Mouse (Mus musculus) layer of hippocampus, postnatal 10 days (tissue): Measurements from ENCODE around the gene Gm17555. TPM values are rescaled to one million over a fixed set of nuclear protein-coding genes. Genes with fewer than 3 reads are reported as not detected.
"Not testable (repeated sequence)": the region's sequence is repeated elsewhere in the genome, so short reads cannot be mapped to it uniquely, and the experiment has no call there.

ENCODE experiments used
- DNase-seq, 2 experiments: peaks; one replicate each; pipeline ENCODE4 v3.0.0; 2021; ENCODE audit warnings: low spot score in 2 of 2
- long read RNA-seq: library from polyadenylated mRNA; stranded (forward); transcript quantifications from one replicate; pipeline ENCODE4 v2.0.0, GENCODE M21; 2023
- total RNA-seq, 2 experiments: library from RNA; stranded (reverse); gene quantifications; 2 replicates each; pipeline ENCODE4 v1.2.3; 2021

Gm17555 gene
- total RNA-seq: not detected
- long read RNA-seq: 0 reads

DNA sequence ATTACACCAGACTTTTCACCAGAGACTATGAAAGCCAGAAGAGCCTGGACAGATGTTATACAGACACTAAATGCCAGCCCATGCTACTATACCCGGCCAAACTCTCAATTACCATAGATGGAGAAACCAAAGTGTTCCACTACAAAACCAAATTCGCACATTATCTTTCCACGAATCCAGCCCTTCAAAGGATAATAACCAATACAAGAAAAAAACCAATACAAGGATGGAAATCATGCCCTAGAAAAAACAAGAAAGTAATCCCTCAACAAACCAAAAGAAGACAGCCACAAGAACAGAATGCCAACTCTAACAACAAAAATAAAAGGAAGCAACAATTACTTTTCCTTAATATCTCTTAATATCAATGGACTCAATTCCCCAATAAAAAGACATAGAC lies at the start of gene Gm17555:
Gene Gm17555 (plus strand): TSS at position 301 of the 400 bp plus-strand sequence.
- not testable (repeated sequence) for DNase-seq

DNA sequence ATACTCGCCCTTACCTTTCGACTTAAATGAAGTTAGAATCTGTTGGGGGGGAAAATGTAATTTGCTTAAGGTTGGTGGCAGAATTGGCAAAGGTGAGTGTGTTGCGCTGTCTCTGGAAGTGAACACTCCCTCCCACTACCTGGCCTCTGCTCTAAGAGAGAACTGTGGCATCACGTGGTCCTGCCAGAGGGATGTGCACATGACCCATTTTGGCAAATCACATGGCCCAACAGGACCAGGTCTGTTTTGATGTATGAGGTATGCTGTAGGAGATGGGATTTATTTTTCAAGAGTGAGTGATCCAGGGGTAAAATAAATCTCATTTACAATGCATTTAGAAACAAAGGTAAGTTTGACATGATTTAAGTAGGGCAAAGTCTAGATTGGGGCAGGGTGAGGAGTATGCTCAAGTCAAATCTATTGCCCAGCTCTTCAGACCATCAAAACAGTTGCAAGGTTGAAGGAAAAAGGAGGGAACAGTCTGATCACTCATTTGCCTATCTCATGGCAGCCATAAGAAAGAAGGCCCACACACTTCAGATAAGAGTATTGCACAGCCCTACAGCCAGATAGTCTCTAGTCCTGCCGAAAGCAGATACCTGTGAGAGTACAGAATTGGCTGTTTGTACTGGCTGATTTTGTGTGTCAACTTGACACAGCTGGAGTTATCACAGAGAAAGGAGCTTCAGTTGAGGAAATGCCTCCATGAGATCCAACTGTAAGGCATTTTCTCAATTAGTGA lies 49.5 kb upstream of the Gm17555 start:
- DNase-seq: no peak

DNA sequence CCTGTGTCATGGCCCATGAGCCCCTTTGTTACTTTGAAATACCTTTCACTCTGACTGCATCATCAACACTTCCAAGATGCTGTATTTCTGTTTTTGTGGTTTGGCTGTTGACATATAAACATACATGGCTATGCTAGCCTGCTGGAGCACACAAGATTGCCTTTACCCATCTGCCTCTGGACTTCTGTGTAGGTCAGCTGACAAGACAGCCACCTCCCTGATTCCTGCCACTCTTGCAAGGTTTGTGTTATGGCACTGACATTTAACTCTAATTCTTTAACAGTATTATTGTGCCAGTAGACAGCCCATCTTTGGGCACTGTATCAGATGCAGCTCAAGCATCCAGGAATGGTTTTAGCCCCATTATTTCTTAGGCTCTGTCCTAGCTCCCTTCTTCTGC lies 48.6 kb upstream of the Gm17555 start:
- DNase-seq: no peak

DNA sequence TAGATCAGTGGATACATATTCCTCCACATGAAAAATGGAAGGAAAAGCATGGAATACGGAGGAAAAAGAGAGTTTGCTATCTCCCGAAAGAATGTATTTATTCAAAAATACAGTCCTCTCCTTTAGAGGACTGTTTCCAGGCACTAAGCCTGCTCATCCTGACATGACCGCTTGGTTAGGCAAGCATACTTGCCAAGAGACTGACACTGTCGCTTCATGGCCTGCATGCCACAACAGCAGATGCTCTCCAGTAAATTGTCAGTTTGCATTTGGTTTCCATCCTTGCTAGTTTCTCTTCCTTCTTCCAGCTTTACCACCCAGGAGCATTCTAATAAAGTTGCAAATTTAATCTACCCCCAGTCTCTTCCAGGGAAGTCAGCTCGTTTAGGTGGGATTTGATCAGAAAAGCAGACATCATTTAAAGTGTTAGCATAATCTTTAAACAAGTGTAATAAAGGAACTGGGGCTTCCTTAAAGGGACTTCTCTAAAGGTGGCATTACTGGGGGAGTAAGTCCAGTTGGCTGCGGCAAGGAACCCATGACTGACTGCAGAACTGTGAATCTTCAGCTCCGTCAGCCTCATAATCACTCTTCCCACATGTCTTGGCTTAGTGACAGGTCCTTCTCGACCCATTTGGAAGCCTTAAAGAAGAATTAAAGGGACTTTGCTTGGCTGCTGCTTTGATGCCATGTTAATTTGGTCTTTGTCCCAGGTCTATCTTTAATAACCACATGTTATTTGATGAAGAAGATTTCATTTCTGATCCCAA lies 47.9 kb upstream of the Gm17555 start:
- no peak for DNase-seq

DNA sequence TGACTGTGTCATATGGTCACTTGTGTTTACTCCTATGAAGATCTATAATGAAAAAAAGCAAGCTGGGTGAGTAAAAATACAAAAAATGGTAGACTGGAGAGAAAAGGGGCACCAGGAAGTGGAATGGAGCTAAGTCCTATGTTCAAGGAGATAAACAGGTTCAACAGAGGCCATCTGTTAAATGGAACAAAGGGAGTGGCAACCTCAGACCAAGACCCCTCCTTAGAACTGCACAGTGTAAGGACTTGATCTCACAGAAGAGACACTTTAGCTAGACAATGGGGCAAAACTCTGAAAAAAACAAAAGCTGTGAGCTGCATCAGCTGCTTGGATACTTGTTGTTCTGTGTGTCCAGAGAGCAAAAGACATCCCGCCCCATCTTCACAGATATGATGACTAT lies 43.5 kb upstream of the Gm17555 start:
- DNase-seq: no peak

DNA sequence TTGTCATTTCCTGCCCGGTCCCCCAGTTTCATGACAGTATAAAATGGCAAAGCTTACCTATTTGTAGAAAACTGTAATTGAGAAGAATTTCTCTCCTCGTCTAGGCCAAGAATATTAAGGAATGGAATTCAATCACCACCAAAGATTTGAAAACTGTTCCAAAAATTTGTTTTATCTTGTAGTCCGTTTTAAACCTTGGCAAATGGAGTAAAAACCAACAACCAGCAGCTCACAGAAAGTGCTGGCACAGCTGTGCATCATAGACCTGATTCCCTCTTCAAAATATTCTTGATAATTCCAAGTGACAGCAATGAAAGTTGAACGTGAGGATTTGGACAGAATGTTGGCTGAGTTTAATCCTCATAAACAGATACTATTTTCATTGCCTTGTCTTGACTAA lies 23.6 kb upstream of the Gm17555 start:
- no peak for DNase-seq

DNA sequence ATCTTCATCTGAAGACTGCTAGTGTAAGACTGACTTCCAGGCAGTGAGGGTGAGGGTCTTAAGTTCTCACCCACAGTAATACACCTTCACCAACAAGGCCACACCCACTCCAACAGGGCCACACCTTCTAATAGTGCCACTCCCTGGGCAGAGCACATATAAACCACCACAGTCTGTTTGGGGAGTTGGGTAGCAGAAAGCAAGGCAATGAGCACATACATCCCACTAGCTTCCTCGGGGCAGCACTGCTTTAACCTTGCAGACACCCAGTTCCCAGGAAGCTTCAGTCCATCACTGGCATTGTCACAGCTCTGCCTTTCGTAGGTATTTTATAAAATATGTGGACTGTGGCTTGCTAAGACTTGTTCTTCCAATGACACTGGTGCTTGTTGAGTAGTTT lies 22.8 kb upstream of the Gm17555 start:
- no peak for DNase-seq

DNA sequence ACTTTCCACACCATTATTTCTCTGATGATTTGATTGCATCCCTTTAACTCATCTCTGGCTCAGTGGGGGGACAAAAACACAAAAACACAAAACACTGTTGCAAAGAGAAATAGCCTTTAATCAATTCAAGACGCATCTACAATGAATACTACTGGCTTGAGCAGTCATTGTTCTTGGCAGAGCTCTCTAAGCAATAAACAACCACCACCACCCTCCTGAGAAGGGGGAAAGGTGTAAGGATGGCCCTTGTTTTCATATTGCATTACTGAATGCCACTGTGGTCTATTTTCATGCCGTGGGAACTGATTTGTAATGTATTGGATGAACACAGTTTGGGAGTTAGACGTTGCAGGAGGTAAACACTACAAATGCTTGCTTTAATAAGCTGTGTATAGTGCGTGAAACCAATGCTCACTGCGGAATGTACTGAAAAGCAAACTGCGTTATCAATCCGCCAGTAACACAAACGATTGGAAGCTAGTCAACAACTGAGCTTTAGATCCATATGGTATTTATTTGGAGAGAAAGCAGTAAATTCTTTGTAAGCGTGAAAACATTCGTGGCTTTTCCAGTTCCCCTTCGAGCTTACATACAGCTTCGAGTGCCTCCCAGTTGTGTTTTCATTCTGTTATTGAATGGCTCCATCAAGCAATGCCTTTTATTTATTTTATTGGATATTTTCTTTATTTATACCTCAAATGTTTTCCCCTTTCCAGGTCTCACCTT lies 19.1 kb upstream of the Gm17555 start:
- DNase-seq: no peak

DNA sequence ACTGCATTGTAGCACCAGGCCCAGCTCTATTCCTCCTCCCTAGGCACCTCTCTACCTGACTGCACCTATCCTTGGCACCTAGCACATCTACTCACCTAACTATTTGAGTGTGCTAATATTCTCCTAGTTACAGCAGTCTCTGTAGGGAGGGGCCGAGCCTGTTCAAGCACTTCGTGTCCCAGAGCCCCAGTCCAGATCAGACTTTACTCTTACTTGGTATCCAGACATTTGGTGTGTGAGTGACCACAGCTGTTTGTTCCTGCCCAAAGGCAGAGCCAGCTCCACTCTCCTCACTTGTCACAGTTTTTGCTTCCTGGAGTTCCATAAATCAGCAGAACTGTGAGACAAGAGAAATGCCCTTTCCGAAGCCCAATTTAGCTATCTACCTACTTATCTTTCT lies 15.9 kb upstream of the Gm17555 start:
- no peak for DNase-seq

DNA sequence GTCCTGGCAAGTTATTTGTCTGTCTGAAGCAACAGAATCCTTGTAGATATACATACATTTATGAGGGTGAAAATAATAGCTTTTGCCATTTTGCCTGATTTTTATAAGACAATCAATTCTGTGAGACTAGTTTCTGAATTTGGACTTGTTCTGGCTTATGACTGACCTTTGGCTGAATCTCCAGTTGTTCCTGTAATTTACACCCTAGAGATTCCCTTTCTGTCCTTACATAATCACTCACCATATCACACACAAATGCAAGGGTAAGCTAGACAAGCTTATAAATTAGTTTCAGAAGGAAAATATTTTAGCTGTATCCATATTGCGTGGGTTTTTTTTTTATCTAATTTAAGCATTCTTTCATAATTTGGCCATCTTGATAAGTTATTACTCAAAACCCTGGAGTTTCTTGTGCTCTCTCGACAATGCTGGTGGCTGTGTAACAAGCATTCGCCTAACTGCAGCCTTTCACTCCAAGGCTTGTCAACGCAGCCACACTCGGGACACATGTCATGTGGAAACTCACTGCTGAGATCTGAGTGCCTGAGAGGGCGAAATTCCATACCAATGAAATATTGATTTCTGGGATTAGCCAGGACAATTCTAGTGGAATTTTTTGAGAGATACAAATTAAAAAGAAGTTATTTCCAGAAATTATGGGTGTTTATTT lies 3.8 kb upstream of the Gm17555 start:
- no peak for DNase-seq

DNA sequence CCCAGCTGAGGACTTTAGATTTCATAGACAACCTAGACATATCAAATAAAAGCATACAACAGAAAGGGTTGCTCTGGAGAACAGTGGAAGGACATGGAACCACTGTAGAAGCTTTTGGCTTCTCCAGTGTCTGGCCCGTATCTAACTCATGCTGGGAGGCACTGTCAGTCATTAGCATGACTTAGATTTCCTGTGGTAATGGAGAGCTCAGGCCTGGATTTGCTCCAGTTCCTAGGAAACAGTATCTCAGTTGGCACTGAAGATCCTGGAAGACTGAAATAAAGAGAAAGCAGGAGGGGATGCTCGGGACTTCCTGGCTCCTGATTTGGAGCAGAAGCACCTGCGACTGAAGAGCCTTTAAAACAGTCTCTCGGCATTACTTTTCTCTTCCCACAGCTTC lies 12.7 kb downstream of the Gm17555 start:
- no peak for DNase-seq

DNA sequence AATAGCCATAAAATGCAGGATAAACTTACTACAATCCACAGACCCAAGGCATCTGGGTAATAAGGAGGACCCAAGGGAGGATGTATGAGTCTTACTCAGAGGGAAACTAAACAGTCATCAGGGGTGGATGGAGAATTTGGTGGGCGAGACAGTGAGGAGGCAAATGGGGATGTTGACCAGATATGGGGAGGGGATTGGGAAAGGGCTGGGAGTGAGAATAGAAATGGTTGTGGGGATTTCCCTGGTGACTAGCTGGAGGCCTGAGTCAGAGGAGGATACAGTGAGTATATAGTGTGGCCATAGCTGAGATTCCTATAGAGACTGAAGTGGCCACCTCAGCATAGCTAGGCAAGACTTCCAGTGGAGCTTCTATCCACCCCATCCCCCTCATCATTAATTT lies 16.8 kb downstream of the Gm17555 start:
- no peak for DNase-seq

DNA sequence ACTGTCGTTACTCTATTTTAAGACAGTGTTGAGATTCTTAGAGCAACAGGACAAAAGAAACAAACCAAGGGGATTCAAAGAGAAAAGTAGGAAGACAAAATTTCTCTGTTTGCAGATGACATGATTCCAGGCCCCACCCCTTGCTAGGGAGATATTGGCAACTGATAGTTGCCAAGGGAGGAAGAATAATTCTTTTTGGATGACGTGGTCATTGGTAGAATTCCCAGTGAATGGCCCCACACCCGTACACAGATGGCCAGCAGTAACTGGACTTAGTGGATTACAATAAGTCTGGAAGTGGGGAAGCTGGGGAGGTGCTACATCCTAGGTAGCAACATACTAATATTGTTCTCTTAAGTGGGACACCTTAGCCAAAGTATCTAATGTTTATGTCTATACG lies 22.0 kb downstream of the Gm17555 start:
- DNase-seq: no peak

DNA sequence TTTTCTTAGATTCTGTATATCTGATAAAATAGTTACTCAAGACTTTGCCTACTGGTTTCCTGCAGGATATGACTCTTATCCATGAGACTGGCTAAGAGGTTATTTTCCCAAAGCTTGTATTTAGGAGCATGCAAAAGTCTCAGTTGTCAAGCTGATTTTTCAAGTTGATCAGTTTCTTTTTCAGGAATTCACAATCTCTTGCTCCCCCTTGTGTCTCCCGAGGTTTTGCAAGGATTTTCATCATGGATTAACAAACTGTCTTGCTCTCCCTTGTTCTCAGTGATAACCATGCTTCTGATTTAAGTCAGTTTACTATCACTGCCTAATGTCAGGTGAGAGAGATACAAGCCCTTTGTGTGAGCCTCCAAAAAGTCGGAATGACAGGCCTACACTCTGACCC lies 30.5 kb downstream of the Gm17555 start:
- DNase-seq: peak; percentile 44 to 62

DNA sequence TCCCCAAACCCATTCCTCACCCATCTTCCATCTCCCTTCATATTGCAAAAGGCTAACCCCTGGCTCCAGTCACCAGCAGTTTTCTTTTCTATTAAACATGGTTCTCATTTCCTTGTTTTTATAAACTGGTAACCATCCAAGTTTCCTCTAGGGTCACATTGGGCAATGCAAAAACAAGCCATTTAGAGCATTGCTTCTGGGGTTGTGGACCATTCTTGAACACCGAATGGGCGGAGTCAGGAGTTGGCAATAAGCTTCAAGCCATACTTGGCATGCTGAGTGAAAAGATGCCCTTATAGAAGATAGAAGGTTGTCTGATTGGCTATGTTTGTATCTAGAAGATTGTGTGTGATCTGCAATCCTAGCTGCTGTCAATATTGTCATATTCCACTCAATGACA lies 33.6 kb downstream of the Gm17555 start:
- DNase-seq: no peak

DNA sequence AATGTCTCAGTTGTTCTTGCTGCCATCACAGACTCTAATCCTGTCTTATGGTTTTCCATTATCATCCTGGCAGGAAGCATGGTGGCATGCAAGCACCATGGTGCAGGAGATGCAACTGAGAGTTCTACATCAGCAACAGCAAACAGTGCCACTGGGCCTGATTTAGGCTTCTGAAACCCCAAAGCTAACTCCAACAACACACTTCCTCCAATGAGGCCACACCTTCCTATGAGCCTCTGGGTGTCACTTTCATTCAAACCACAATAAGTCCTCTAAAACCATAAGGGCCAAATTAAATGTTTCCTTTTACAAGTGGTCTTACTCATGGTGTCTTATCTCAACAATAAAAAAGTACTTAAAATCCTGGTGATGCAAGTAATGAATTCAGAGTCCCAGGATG lies 37.3 kb downstream of the Gm17555 start:
- no peak for DNase-seq

Other genes with a start within 250 kb of the Gm17555 start
- under 1 TPM; 0.41 to 0.76 TPM for gene Fgf7, start 180.4 kb upstream of the Gm17555 start, total RNA-seq
- gene Fam227b, start 63.1 kb upstream of the Gm17555 start, total RNA-seq: under 1 TPM; 0.20 to 0.30 TPM
- 10 to 100 TPM; 13.1 to 13.3 TPM for gene Dtwd1, start 63.0 kb upstream of the Gm17555 start, total RNA-seq